Mouse (Mus musculus) urinary bladder, adult 18-20 months (tissue): ENCODE measurements around the gene Gm11172.

Source experiments
- DNase-seq, 2 experiments: peaks; one replicate each; pipeline ENCODE4 v3.0.0; 2022; ENCODE audit warnings: low spot score in 2 of 2, mixed read lengths in 2 of 2

Gm11172 gene

GRCm38 (mm10) chr16:10812865-10813371 is at the start of gene Gm11172:
Gene Gm11172 (plus strand): TSS chr16:10812915.
- DNase-seq: no peak

GRCm38 (mm10) chr16:10763540-10764264 is 49.0 kb upstream of the Gm11172 start:
- DNase-seq: no peak

GRCm38 (mm10) chr16:10764323-10764722 is 48.4 kb upstream of the Gm11172 start:
- no peak for DNase-seq

GRCm38 (mm10) chr16:10767158-10767557 is 45.6 kb upstream of the Gm11172 start:
- DNase-seq: peak; percentile 47

- no peak for DNase-seq
Measured at GRCm38 (mm10) chr16:10768821-10769220, 43.9 kb upstream of the Gm11172 start.

- DNase-seq: no peak
Measured at GRCm38 (mm10) chr16:10769661-10770060, 43.1 kb upstream of the Gm11172 start.

- no peak for DNase-seq
Measured at GRCm38 (mm10) chr16:10770531-10771325, 42.0 kb upstream of the Gm11172 start.

GRCm38 (mm10) chr16:10771769-10772510 is 40.8 kb upstream of the Gm11172 start:
- no peak for DNase-seq

- no peak for DNase-seq
Measured at GRCm38 (mm10) chr16:10773543-10773942, 39.2 kb upstream of the Gm11172 start.

GRCm38 (mm10) chr16:10774726-10775125 is 38.0 kb upstream of the Gm11172 start:
- DNase-seq: no peak

- DNase-seq: no peak
Measured at GRCm38 (mm10) chr16:10776322-10776721, 36.4 kb upstream of the Gm11172 start.

GRCm38 (mm10) chr16:10777579-10778160 is 35.0 kb upstream of the Gm11172 start:
- no peak for DNase-seq

GRCm38 (mm10) chr16:10780631-10781120 is 32.0 kb upstream of the Gm11172 start:
- DNase-seq: no peak

GRCm38 (mm10) chr16:10781862-10782371 is 30.8 kb upstream of the Gm11172 start:
- DNase-seq: no peak

- DNase-seq: no peak
Measured at GRCm38 (mm10) chr16:10782377-10783151, 30.2 kb upstream of the Gm11172 start.

- no peak for DNase-seq
Measured at GRCm38 (mm10) chr16:10783152-10783434, 29.6 kb upstream of the Gm11172 start.

- DNase-seq: no peak
Measured at GRCm38 (mm10) chr16:10783451-10783850, 29.3 kb upstream of the Gm11172 start.

GRCm38 (mm10) chr16:10783883-10784792 is 28.6 kb upstream of the Gm11172 start:
- DNase-seq: no peak

GRCm38 (mm10) chr16:10784793-10785370 is 27.8 kb upstream of the Gm11172 start:
- peak; percentile 85 to 86 for DNase-seq
